Mouse (Mus musculus) urinary bladder, adult 18-20 months (tissue): Measurements from ENCODE around the gene Acot10.
"Not testable (repeated sequence)": the region's sequence is repeated elsewhere in the genome, so short reads cannot be mapped to it uniquely, and the experiment has no call there.

Source experiments
- DNase-seq, 2 experiments: peaks; one replicate each; pipeline ENCODE4 v3.0.0; 2022; ENCODE audit warnings: low spot score in 2 of 2, mixed read lengths in 2 of 2

Acot10 gene

DNA sequence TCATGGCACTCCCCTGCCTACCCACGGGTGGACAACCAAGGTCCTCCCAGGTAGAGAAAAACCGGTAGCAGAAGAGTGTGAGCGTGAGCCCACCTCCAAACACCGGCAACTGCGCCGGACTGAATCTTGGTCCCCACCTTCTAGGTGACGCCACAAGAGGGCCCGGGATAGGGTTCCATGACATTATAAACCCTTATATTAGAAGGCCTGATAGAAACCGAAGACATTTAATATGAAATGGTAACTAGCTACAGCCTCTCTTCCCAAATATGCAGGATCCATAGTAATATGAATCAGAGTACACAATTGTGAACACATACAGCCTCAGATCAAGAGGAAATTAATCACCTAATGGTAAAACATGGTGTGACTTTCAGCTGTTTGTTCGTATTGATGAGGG, at the start of gene Acot10:
Gene Acot10 (minus strand): TSS at position 101 of the 400 bp plus-strand sequence.
- no peak for DNase-seq

DNA sequence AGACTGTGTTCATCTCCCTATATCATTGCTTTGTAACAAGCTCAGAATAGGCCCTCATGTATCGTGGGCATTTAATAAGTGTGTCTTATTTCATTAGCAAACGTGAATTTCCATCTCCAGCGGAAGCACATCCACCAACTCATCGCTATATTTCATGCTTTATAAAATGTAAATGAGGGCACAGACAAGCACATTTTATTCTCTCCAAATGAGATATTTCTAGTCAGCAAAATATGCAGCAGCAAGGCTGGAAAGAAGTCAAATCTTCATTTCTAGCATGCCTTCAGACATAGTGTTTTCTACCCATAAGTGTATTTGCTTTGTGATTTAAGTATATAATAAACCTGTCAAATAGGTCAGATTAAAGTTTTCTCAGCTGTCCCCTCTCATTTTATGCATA, 45.3 kb upstream of the Acot10 start:
- DNase-seq: no peak

DNA sequence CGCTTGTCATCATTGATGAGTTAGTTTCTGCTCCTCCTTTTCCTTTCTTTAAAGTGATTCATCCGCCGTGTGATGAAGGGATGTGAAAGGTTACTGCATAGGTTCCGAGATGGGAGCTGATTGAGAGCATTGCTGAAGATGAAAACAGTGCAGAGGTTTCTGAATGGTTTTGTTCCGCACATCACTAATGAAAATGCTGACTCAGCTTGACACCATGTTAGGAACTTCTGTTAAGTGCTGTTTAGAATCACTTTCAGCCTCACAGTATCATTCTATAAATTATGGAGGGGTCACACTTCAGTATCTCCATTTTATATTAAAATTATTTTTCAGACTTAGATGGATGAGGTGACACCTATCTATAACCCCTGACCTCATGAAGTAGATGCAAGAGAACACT, 29.7 kb upstream of the Acot10 start:
- DNase-seq: no peak

DNA sequence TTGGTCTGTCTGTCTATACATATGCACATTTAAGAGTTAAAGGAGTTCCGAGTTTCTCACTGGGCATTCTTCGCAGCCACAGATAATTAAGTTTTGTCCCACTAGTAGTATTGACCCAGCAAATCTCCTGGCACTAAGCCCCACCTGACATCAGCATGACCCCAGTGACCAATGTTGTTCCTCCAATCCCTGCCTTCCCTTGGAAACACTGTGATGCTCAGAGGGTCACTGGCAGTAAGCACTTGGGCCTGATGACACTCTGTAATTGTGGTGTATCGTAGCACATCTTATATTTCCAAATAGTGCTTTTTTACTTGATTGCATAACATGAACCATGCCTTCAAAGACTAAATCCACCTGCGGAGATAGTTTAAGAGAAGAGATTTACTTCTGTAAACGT, 17.6 kb upstream of the Acot10 start:
- no peak for DNase-seq

DNA sequence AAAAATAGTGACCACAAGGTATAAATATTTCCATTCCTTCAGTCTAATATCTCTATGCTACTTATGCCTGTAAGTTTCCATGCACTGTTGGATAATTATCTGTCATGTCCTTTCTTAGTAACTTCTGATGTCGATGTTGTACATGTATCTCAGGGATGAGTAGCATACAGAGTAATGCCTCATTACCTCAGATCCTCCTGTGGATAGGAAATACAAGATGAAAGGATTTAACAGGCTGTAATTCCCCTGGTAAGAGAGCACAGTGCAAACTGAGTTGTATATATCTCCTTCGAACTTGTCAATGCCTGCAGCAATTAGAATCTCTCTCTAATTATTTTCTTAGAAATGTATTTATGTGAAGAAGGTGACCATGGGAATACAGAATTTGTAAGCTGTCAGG, 16.2 kb upstream of the Acot10 start:
- no peak for DNase-seq

DNA sequence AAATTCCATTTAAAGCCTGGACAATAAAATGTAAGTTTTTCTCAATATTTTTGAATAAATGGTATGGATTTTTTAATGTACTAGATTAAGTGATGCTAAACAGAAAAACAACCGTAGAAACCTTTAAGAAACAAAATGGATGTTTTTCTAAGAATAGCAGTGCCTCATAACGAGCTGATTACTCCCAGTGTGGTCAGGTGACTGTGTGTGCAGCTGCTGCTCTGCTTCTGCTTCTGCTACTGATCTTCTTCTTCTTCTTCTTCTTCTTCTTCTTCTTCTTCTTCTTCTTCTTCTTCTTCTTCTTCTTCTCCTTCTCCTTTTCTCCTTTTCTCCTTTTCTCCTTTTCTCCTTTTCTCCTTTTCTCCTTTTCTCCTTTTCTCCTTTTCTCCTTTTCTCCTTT, 3.0 kb upstream of the Acot10 start:
- DNase-seq: not testable (repeated sequence)

DNA sequence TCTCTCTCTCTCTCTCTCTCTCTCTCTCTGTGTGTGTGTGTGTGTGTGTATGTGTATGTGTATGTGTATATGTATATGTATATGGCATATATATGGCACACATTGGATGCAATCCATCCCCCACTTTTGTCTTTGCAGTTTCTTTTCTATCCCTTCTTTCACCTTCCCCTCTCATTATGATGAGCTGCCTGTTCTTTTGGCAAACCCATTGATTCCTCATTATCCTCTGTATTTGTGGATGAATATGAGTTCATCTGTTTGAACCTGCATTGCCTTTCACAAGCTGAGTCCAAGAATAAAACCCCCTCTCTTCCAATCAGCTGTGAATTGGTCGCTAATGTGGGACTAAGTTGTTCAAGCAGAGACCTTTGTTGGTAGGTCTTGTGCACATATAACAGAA, 1.4 kb upstream of the Acot10 start:
- DNase-seq: no peak

DNA sequence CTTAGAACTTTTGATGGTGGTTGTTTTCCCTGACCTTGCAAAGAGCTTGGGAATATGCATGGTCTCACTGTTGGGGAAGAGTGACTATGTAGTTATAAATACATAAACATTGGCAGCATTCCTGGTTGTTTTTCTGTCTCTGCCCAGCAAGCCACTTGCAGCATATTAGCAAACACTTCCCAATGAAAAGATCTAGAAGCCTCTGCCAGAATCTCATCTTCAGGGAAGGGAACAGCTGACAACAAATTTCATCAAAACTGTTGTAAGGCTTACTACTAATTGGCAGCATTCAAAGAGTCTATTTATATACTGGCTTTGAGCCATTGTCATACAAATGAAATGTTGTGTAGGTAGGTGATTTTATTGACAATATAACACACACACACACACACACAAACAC, 800 bp upstream of the Acot10 start:
- DNase-seq: no peak

DNA sequence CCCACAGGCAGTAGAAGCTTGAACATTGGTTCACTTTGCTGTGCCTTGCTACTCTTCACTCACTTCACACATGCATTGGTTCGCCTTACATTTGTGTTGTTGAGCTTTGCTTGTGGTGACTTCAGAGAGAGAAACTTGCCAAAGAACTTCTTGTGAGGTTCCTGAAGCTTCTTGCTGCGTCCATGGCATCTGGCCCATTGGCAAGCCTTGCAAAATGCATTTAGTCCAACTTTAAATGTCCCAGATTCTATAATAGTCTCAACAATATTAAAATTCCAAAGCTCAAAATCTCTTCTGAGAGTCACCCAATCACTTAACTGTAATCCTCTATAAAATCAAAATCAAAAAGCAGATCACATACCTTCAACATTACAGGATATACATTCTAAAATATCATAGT, 6.3 kb downstream of the Acot10 start:
- no peak for DNase-seq

DNA sequence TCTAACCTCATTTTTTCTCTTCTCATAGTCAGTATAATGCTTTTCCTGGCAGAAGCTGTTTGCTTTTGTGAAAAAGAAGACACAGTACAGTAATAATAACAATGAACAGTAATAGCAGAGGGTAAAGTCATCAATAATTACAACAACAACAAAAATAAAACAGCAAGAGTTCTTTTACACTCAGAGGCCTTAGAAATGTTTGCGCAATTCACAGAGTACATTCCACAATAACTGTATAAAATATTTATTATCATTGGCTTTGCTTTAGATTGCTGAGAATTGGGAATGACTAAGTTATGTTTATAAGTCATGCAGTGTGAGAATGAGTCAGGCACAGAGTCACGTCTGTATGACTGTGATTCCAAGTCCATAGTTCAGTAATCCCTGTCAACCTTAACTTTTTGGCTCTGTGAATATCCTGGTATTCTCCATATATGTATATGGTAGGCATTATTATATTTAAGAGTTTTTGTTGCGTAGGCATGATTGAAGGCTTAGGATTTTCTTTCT, 23.6 kb downstream of the Acot10 start:
- DNase-seq: no peak

DNA sequence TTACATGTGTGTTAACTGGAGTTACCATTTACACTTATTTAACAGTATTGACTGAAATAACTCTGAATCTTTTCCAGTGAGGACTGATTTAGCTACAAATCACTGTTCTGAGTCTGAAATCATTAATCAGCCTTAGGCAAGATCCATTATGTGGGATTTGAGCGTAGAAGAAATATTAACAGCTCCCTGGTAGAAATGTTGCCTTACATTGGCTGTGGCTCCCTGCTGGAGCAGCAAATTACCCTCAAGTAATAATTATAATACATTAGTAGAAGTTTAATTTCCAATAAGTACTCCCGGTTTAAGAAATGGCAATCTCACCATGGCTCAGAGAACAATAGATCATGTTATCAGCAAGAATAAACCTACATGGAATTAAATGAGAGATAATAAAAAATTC, 27.4 kb downstream of the Acot10 start:
- no peak for DNase-seq

DNA sequence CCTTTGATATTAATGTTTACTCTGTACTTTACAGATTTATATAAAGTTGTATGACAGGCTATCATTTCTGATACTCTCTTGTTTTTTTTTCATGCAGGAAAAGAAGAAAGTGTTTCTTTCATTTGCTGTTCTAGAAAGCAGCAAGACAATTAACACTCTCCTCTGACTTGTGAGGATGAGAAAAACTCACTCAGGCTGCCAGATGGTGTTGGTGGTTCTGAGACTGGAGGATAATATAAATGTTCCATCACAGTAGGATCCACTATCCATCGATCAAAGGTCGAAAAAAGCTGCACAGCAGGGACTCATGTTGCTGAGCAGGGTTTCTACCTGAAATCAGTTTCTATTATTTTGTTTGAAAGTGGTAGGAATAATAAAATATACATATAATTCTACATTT, 32.0 kb downstream of the Acot10 start:
- no peak for DNase-seq
